ENCODE assay signal across 26 mouse cellular contexts in genomic region chr10:53527344-53527743, GRCm38 (mm10).
DNase-seq lines count a peak whose midpoint lies in the region; ATAC-seq and TF ChIP-seq lines count a peak whose summit lies in the region.
"Had no signal": no experiment of that assay in that cellular context is flagged by ENCODE, and none has a peak within 500 bp of the region (broad histone marks: within the 10 kb centered on the region; RNA-seq: fewer than 3 reads in every experiment).

No protein-coding gene starts in this region.

- peak overlapping the region; percentile 75; the same call in 1 of the 2 replicates for H3K9ac ChIP-seq in CH12.LX (ENCODE audit: insufficient read depth, low read depth)
- H3K9ac ChIP-seq: embryonic facial prominence, embryonic 13.5 days; forebrain, embryonic 13.5 days; hindbrain, embryonic 13.5 days had no signal

- TF ChIP-seq POLR2A in CH12.LX (IDR thresholded peaks at IDR 0.05; ENCODE audit: low read depth, low read length): no peak
- no peak for TF ChIP-seq POLR2A in kidney, adult 2 months (IDR thresholded peaks at IDR 0.05; ENCODE audit: low read depth, low read length)

- peak overlapping the region; percentile 44 for H3K27ac ChIP-seq in CH12.LX (ENCODE audit: insufficient read depth, low read depth)
- H3K27ac ChIP-seq in kidney, adult 2 months (ENCODE audit: insufficient read depth, low read depth, low read length): no peak overlapping the region
- H3K27ac ChIP-seq: embryonic facial prominence, embryonic 10.5 days; embryonic facial prominence, embryonic 13.5 days; forebrain, embryonic 10.5 days; forebrain, embryonic 13.5 days; hindbrain, embryonic 10.5 days; hindbrain, embryonic 13.5 days had no signal

- in situ Hi-C loops in CH12.LX (cut with MboI; ENCODE audit: low pct_ligation_motif_present, low pct_unique_long_range_greater_than_20kb, low sequenced_read_pairs): loop anchor here (5.0 to 25.0 kb wide), 2 partner anchors 180 to 415 kb away; no protein-coding TSS in a partner anchor

- peak; percentile 22 for DNase-seq in CD4-positive, CD25-positive, alpha-beta regulatory T cell, adult 2 months (ENCODE audit: low read depth, low spot score)
- no peak for DNase-seq in CH12.LX (ENCODE audit: extremely low read depth)
- DNase-seq in brain, adult 2 months (ENCODE audit: low read depth, low spot score): peak; percentile 21
- no peak for DNase-seq in kidney, adult 2 months
- DNase-seq: adrenal gland, postnatal 10 days; adrenal gland, postnatal 36 days; B cell, adult 2 months; cerebellum, adult 11 months; cerebellum, adult 2 months; cerebellum, adult 9-11 months; cerebellum, postnatal 36 days; embryo, embryonic 11 days; gastrocnemius, postnatal 10 days; gastrocnemius, postnatal 36 days; heart, postnatal 36 days; kidney, adult 18-20 months had no signal

- no peak for TF ChIP-seq EP300 in CH12.LX (IDR thresholded peaks at IDR 0.05; ENCODE audit: low read length)

- peak overlapping the region; percentile 83; the same call in 1 of the 2 replicates for H3K4me2 ChIP-seq in CH12.LX (ENCODE audit: insufficient read depth, low read depth, poor library complexity, severe bottlenecking)
- H3K4me2 ChIP-seq: embryonic facial prominence, embryonic 13.5 days; forebrain, embryonic 13.5 days; heart, embryonic 11.5 days; hindbrain, embryonic 13.5 days had no signal

- H3K36me3 ChIP-seq in CH12.LX (replicated peaks in 1 of 2; ENCODE audit: control insufficient read depth in 1 of 2, insufficient read depth in 1 of 2, low read length in 1 of 2): no peaks in the 10 kb centered on the region
- H3K36me3 ChIP-seq in kidney, adult 2 months (ENCODE audit: control insufficient read depth, insufficient read depth, low read length): no peaks in the 10 kb centered on the region
- H3K36me3 ChIP-seq: embryonic facial prominence, embryonic 10.5 days; embryonic facial prominence, embryonic 13.5 days; forebrain, embryonic 10.5 days; hindbrain, embryonic 10.5 days; hindbrain, embryonic 13.5 days had no signal

- H3K4me1 ChIP-seq in CH12.LX (ENCODE audit: control insufficient read depth in 1 of 2, insufficient read depth in 2 of 2): peaks cover 8 to 37% of the 10 kb centered on the region in 2 experiments
- no peaks in the 10 kb centered on the region for H3K4me1 ChIP-seq in kidney, adult 2 months (ENCODE audit: control insufficient read depth, insufficient read depth, low read length)
- H3K4me1 ChIP-seq: embryonic facial prominence, embryonic 10.5 days; embryonic facial prominence, embryonic 13.5 days; forebrain, embryonic 10.5 days; forebrain, embryonic 13.5 days; hindbrain, embryonic 10.5 days; hindbrain, embryonic 13.5 days had no signal

- no peak for ATAC-seq in CD4-positive, CD25-positive, alpha-beta regulatory T cell, adult 4 months
- no peak for ATAC-seq in erythroblast, adult 5-6 weeks (replicated peaks; ENCODE audit: low FRiP score, poor library complexity, severe bottlenecking)
- ATAC-seq: forebrain, embryonic 13.5 days; intestine, embryonic 16.5 days had no signal

- TF ChIP-seq CTCF in CH12.LX (conservative IDR thresholded peaks at IDR 0.05 in 1 of 2, IDR thresholded peaks at IDR 0.05 in 1 of 2; ENCODE audit: low read depth in 2 of 2, low read length in 2 of 2): no peak
- no peak for TF ChIP-seq CTCF in kidney, adult 2 months (conservative IDR thresholded peaks at IDR 0.05; ENCODE audit: insufficient read depth, insufficient read length, low read depth, low read length)

- 83% methylated on average over 3 of the region's 3 CpGs for WGBS in kidney, adult 2 months

- H3K4me3 ChIP-seq in CH12.LX (replicated peaks in 1 of 3; ENCODE audit: low read depth in 2 of 3, low read length in 2 of 3, poor library complexity in 1 of 3): peak overlapping the region in 1 of 3 experiments; percentile 9
- no peak overlapping the region for H3K4me3 ChIP-seq in kidney, adult 2 months (ENCODE audit: insufficient read depth, low read depth, low read length)
- H3K4me3 ChIP-seq: embryonic facial prominence, embryonic 10.5 days; embryonic facial prominence, embryonic 13.5 days; forebrain, embryonic 10.5 days; forebrain, embryonic 13.5 days; hindbrain, embryonic 10.5 days; hindbrain, embryonic 13.5 days had no signal

- H3K27me3 ChIP-seq in CH12.LX (replicated peaks): no peaks in the 10 kb centered on the region
- no peaks in the 10 kb centered on the region for H3K27me3 ChIP-seq in kidney, adult 2 months (replicated peaks; ENCODE audit: control insufficient read depth, insufficient read depth, low read length)
- H3K27me3 ChIP-seq: embryonic facial prominence, embryonic 13.5 days; forebrain, embryonic 13.5 days; hindbrain, embryonic 13.5 days had no signal

- H3K79me2 ChIP-seq in CH12.LX (replicated peaks; ENCODE audit: control insufficient read depth, extremely low read depth, insufficient read depth, poor library complexity, severe bottlenecking): no peaks in the 10 kb centered on the region

- peaks cover 8% of the 10 kb centered on the region for H3K9me3 ChIP-seq in CH12.LX (replicated peaks; ENCODE audit: low read length)
- H3K9me3 ChIP-seq: embryonic facial prominence, embryonic 10.5 days; embryonic facial prominence, embryonic 13.5 days; forebrain, embryonic 10.5 days; forebrain, embryonic 13.5 days had no signal

- TF ChIP-seq RAD21 in CH12.LX (IDR thresholded peaks at IDR 0.05; ENCODE audit: low read depth, low read length): no peak

- dilution Hi-C loops in CH12.LX (cut with MboI; ENCODE audit: extremely low pct_ligation_motif_present, extremely low pct_unique_long_range_greater_than_20kb, low sequenced_read_pairs): no loop called here

TF ChIP-seq in CH12.LX, 34 proteins besides CTCF, POLR2A, EP300 and RAD21:
- no peak for TF ChIP-seq MAX (IDR thresholded peaks at IDR 0.05; ENCODE audit: low read length)
- TF ChIP-seq ZC3H11A (IDR thresholded peaks at IDR 0.05; ENCODE audit: low read depth, low read length): no peak
- TF ChIP-seq ZNF384 (IDR thresholded peaks at IDR 0.05; ENCODE audit: low read depth, low read length): no peak
- no peak for TF ChIP-seq MEF2A (IDR thresholded peaks at IDR 0.05; ENCODE audit: borderline replicate concordance, low read depth, low read length)
- TF ChIP-seq USF2 (conservative IDR thresholded peaks at IDR 0.05; ENCODE audit: low read depth, low read length): no peak
- TF ChIP-seq JUND (conservative IDR thresholded peaks at IDR 0.05; ENCODE audit: low read depth, low read length): no peak
- TF ChIP-seq IRF4 (IDR thresholded peaks at IDR 0.05; ENCODE audit: low read depth, low read length): no peak
- no peak for TF ChIP-seq MAZ (IDR thresholded peaks at IDR 0.05; ENCODE audit: low read depth, low read length)
- TF ChIP-seq KAT2A (IDR thresholded peaks at IDR 0.05; ENCODE audit: insufficient replicate concordance, low read length): no peak

Comparison
In these comparisons a context has a peak if more than half of its experiments do, and no peak if none do; other contexts are left out.
1. DNase-seq: peak in CD4-positive, CD25-positive, alpha-beta regulatory T cell, adult 2 months (single experiment) and brain, adult 2 months (single experiment); none in CH12.LX (single experiment) and kidney, adult 2 months (single experiment).